Mouse (Mus musculus): ENCODE measurements around the gene Sctr. TPM values are rescaled to one million over a fixed set of nuclear protein-coding genes. Genes with fewer than 3 reads are reported as not detected.

Sctr gene
- 0.67 and 0.78 TPM in 2 replicates for polyA plus RNA-seq (2012; rRNA removed)

DNA sequence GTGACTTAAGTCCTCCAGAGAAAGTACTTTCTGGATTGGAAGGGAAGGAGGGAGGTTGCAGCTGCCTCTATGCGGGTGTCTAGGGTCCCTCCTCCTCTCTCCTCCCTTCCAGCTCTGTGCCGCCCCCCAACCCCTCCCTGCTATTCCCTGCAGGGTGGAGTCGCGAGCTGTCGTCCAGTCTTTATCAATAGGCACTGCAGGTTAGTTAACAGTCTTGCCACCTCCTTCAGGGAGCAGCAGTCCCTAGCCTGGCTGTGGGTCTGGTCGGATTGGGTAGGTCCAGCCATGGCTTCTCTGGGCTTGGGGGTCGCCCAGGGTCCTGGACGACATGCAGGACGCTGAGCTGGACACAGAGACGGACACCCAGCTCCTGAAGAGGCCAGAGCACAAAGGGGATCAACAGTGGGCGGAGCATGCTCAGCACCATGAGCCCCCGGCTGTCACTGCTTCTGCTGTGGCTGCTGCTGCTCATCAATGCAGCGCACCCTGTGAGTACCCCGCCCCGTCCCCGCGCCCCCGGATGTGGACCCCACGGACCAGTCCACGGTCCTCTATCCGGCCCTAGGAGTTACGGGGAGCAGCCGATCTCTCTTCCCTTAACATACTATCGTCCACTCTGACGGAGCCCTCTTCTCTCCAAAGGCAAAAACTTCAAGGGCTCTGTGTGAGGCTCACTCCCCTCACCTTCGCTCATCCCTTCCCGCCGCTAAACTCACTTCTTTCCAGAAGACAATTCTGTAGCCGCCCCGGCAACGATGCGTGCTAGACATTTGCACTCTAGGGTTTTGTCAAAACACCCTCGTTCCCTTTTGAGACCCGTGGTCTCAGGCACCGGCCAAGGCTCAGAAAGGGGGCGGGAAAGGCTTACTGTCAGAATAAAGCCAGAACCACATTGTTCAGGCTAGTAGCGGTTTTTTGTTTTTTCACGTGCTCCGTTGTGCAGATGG is at the start of gene Sctr:
Gene Sctr, plus strand, starts transcription at position 51 of the 947 bp plus-strand sequence.
- 5% methylated on average over 39 of the region's 39 CpGs for WGBS
- DNase-seq (ENCODE audit: low read depth, low spot score) = no peak

DNA sequence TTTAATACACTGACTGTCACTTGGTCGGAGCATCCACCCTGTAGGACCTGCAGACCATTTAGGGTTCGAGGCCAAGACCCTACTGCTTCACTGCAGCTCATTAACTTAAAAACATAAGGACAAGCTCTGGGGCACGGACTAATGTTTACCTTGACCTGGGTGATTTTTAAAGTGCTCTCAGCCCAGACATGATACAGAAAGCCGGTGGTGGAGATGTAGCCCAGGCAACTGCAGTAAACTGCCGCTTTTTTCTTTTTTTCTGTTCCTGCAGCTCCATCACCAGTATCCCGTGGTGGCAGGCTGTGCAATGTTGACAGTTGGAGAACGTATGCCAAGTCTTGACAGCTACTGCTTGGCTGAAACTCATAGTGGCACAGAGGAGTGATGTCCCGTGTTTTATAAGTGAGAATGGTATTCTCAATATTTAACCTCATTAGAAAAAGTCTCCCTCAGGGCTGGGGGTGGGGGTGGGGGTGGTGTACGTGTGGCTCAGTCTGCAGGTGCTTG is 48.9 kb upstream of the Sctr start:
- WGBS = 24% methylated on average over 9 of the region's 9 CpGs
- no peak for DNase-seq (ENCODE audit: low read depth, low spot score)

DNA sequence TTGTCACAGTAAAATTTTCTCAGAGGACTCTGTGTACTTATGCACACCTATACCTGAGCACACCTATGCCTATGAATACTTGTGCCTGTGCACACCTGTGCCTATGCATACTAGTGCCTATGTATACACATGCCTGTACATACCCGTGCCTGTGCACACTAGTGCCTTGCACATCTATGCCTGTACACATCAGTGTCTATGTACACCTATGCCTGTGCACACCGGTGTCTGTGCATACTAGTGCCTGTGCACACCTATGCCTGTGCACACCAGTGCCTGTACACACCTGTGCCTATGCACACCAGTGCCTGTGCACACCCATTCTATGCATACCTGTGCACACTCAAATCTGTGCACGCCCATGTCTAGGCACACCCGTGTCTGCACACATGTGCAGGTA is 47.2 kb upstream of the Sctr start:
- WGBS = 84% methylated on average over 4 of the region's 4 CpGs

DNA sequence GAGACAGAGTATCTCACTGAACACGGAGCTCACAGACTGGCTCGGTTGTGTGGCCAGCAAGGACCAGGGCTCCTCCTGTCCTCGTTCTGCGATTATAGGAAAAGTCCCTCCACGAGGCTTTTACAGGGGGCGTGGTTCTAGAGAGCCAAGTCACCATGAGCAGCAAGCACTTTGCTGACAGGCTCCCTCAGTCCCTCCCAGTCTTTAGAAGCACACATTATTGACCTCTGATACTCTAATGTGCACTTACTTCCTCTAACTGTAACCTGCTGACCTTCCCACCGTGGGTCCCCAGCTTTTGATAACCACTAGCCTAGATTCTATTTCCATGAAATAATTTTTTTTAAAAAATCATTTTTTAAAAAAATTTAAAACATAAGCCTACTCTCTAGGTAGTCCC is 46.8 kb upstream of the Sctr start:
- WGBS = 25% methylated on average over 7 of the region's 7 CpGs
- DNase-seq (ENCODE audit: low read depth, low spot score) = no peak

More for the DNA sequence above, 47.2 kb upstream of the Sctr start:
- no peak for DNase-seq (ENCODE audit: low read depth, low spot score)

DNA sequence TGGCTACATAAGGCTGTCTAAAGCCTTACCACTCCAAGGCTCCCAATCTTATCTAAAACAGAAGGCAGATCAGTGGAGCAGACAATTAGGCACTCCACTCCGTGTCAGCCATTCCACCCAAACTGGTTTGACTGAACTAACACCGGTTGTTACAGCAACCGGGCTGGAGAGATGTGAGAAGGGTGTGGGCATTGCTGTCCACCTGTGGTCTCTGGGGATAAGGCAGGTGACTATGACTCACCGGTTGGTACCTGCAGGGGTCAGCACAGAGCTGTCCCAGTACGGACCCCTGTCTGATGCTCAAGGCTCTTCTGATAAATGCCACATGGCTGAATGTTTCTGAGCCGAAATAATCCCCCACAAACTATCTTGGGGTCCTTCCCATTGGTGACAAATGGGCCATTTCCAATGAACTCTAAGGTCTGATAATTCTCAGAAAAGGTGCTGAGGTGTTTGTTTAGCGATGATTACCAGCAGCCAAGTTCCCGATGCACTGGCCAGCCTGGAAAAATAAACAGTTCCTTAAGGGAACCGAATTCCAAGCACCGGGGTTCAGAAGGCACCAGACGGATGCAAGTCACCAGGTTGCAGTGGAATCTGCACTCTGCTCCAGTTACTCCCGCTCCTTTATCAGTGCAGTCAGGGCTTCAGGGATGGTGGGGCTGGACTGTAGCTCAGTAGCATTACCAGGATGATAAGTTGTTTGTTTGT is 40.7 kb upstream of the Sctr start:
- WGBS = 27% methylated on average over 12 of the region's 12 CpGs
- no peak for DNase-seq (ENCODE audit: low read depth, low spot score)

DNA sequence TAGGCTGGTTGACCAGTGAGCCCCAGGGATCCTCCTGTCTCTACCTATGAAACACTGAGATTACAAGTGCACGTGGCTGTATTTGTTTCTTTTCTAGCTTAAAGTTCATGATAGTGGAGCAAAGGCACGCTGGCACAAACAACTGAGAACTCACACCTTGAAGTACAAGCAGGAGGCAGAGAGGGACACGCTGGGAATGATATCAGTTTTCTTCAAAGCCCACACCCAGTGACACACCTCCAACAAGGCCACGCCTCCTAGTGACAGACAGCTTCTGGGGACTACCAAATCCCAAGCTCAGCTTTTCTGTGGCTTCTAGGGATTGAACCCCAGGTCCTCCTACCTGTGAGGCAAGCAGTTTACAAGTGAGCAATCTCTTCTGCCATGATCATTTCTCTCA is 33.6 kb upstream of the Sctr start:
- DNase-seq (ENCODE audit: low read depth, low spot score) = no peak
- WGBS = 19% methylated on average over 4 of the region's 4 CpGs

DNA sequence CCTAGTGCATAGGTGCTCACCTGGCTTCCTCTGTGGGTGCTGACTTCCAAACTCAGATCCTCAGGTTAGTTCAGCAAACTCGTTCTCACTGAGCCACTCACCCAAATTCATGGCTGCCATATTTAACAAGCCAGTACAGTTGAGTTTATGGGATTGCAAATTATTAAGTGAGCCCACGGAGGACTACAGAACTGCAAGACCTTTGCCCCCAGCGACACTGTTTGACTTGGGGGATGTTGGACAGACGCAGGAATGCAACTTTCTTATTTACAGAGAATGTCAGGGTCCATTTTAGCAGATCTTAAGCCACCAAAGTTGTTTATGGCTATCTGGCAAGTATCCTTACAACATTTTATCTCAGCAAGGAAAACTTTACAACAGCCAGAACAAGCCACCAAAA is 31.6 kb upstream of the Sctr start:
- DNase-seq (ENCODE audit: low read depth, low spot score) = no peak
- WGBS = 28% methylated on average over 4 of the region's 4 CpGs

DNA sequence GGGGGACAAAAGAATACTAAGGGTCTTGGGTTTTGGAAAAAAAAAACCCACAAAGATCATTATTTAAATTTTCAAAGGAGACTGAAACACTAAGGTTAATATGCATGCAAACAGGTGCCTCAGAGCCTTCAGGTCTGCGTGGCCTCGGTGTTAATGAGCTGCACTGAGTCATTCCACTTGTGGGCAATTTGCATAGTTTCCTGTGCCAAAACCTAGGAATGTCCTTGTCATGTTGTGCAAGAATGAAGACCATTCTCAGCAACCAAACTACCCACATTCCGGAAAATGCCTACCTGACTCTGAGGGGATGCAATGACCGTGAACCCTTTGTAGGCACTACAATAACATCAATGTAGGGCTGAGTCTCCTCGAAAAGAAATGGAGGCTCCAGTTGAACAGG is 20.1 kb upstream of the Sctr start:
- 81% methylated on average over 5 of the region's 5 CpGs for WGBS
- no peak for DNase-seq (ENCODE audit: low read depth, low spot score)

DNA sequence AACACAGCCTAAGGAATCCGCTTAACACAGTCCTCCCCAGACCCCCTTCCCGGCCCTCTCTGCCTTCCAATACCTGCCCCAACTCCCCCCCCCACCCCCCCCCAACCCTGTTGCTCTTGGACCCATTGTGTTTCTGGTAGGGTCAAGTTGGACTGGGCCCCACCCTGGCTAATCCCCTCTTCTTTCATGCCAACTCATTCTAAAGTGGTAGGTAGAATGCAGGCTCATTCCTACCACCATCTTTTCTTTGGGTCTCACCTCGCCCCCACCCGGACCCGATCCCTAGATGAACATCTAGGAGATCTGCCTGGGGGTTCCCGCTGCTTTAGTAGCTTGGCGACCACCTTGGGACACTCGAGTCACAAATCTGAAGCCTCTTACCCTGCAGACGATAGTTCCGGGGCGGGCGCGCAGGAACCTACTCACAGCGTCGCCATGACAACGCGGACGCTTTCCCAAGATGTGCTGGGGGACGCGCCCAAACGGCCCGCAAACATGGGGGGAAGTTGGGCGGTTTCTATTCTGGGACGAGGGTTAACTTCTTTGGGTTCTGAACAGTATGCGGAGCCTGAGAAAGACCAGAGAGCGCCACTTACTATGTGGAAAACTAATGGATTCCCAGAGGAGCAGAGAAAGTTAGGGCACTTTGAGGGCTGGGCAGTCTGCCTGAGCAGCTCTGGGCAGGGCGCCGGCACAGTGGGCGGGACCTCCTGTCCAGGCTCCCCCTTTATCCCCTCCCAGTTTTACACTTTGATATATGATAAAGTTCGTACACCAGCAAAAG is 9.7 kb upstream of the Sctr start, which contains the start of gene Cfap221:
Gene Cfap221, minus strand, starts transcription at position 437 of the 784 bp plus-strand sequence.
- DNase-seq (ENCODE audit: low read depth, low spot score) = no peak

DNA sequence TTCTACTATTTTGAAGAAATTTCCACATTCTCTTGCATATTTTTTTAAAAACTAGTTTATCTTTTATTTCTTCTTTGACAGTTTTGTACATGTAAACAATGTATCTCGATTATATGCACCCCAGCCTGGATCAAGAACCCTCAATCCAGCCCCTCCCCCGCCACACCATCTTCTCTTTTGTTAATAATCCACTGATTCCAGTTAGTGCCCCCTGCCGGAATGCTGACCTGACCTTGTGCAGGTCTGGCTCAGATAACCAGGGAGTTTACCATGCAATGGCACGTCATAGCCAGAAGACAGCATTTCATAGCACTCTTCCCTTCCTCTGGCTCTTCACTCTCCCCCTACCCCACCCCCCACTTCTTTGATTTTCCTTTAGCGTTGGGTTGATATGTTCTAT is 9.1 kb upstream of the Sctr start:
- DNase-seq (ENCODE audit: low read depth, low spot score) = no peak
- 20% methylated on average over 5 of the region's 5 CpGs for WGBS

More for the DNA sequence above, 9.7 kb upstream of the Sctr start, which contains the start of gene Cfap221:
- WGBS = 7% methylated on average over 30 of the region's 30 CpGs

DNA sequence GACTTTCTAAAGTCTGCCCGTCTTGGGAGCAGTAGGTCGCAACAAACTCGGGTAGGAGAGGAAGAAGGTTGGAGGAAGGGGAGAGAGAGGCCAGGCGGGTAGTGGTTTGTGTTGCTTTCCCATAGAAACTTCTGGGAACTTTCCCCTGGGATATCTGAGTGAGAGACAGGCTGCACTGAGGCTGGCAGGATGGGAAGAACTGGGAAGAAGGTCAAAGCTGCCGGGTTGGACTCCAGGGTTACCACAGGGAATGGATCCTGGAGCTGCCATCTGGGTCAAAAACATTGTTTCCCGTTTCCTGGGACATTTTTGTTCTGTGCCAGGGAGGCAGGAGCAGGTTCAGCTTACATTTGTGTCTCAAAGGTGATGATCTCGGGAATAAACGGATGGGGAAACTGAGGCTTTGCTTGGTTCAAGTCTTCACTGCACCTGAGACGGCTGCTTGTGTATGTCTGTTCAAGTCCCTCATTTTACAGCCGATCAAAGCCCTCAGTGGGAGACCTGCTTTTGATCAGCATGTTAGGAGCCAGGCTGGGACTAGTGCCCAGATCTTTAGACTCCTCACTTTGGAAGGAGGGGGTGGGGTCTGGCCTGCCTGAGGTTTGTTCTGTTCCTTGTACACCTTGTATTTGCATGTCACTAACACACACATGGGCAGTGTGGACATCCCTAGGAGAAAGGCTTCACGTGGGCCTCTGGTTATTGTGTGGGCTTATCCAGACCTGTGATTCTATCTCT is 1.3 kb downstream of the Sctr start:
- 51% methylated on average over 11 of the region's 11 CpGs for whole genome bisulfite sequencing
- DNase-seq (ENCODE audit: low read depth, low spot score) = no peak

DNA sequence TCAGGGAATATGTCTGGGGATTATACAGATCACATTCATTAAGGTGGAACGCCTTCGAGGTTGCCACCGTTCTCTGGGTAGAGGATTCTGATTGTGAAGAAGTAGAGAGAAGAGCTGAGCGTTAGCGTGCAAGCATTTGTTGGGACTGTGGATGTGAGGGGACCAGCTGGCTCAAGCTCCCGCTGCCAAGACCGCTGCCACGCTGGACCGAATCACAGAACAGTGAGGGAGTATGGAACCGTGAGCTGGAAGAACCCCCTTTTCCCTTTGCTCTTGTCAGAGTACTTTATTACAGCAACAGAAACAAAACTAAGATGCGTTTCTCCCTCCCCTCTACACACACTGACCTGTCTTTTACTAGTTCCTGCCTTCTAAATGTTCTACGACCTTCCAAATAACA is 5.9 kb downstream of the Sctr start:
- WGBS = 82% methylated on average over 12 of the region's 12 CpGs
- DNase-seq (ENCODE audit: low read depth, low spot score) = no peak

DNA sequence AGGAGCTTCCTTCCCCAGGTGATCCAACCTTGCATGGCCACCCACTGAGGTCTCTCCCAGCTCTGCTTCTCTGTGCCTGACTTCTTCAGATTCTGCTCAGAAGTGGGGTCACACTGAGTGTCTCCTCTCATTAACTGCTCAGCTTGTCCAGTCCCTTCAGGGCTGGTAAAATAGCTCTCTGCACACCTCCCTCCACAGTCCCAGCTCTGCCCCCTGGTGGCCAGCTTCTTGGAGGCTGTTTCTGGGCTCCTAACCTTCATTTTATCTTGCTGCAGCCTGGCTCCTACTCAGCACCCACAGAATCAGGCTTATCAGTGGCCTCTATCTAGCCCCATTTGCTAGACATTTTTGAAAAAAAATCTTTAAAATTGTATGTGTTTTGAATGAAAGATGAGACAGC is 6.4 kb downstream of the Sctr start:
- no peak for DNase-seq (ENCODE audit: low read depth, low spot score)

DNA sequence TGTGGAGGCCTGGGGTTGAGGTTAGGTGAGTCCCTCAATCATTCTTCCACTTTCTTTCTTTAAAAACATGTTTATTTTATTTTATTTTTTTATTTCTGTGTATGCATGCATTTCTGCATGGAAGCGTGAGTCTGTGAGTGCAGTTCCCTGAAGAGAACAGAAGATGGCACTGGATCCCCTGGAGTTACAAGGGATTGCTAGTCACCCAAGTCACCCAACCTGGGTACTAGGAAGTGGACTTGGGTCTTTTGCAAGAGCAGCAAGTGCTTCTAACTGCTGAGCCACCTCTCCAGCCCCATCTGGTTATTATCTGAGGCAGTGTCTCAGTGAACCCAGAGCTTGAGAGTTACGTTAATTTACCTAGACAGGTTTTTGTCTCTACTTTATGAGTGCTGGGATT is 9.5 kb downstream of the Sctr start:
- DNase-seq (ENCODE audit: low read depth, low spot score) = no peak
- 88% methylated on average over 2 of the region's 2 CpGs for WGBS

DNA sequence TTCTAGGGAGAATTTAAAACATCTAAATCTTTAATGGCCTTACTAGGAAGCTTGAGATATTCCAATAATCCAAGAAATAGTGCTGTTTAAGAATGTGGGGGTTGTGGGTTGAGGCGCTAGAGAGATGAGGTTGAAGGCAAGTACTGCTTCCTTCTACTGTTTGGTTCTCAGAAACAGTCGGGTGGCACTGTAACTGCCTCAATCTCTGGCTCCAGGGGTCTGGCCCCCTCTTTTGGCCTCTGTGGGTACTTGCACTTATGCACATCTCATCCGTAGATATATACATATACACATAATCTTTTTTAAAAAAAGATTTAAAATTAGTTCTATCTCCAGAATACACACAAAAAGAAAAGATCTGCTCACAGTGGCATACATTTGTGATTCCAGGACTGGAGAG is 12.2 kb downstream of the Sctr start:
- 62% methylated on average over 3 of the region's 3 CpGs for WGBS
- DNase-seq (ENCODE audit: low read depth, low spot score) = no peak

DNA sequence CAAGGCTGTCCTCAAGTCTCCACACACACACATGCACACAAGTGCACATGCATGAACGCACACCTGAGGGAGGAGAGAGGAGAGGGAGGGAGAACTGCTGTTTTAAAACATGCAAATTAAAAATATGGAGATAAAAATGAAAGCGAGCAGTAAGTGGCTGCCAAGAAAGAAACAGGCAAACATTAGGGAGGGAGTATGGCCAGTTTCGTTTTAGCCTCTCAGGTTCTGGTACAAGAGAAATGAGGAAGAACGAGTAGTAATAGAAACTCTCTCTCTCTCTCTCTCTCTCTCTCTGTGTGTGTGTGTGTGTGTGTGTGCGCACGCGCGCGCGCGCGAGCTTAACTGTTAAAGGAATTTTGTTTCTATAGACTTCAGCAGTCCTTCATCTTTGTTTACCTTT is 12.7 kb downstream of the Sctr start:
- WGBS = 71% methylated on average over 12 of the region's 12 CpGs
- DNase-seq (ENCODE audit: low read depth, low spot score) = no peak

DNA sequence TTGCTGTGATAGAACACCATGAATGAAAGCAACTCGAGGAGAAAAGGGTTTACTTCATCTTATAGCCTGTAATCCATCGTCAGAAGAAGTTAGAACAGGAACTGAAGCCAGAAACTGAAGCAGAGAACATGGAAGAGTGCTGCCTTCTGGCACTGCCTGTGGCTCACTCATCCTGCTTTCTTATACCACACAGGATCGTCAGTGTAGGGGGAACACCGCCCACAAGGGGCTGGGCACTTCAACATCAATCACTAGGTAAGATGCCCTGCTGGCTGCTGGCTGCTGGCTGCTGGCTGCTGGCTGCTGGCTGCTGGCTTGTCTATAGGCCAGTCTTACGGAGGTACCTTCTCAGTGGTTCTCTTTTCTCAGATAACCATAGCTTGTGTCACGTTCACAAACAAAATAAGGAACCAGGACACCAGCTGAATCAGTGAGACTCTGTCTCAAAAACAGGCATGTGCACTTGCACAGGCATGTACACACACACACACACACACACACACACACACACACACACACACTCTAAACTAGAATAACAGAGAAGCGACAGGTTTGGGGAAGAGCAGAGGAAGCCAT is 13.7 kb downstream of the Sctr start:
- 58% methylated on average over 7 of the region's 7 CpGs for WGBS
- no peak for DNase-seq (ENCODE audit: low read depth, low spot score)

DNA sequence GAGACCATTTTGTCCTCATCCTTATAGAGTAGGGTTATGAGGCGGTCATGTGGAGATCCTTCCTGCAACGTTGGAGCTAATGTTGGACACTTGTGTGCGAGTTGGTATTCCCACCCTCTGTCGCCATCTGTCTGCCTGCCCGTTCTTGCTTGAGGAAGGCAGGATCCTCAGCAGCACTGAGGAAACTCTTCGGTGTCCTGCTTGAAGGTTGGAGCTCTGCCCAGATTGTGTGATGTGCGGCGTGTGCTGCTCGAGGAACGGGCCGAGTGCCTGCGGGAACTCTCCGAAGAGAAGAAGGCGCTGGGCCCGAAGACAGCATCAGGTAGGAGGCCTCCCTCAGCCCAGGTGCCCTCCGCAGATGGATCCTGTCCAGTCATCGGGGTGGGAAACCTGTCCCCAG is 15.3 kb downstream of the Sctr start:
- WGBS = 86% methylated on average over 17 of the region's 17 CpGs
- no peak for DNase-seq (ENCODE audit: low read depth, low spot score)
